Mouse (Mus musculus): Measurements from ENCODE around the gene Nol9.

GRCm38 (mm10) chr4:152028456-152028855 lies 10.7 kb upstream of the Nol9 start:
- TF ChIP-seq CTCF (IDR thresholded peaks at IDR 0.05 in 2 of 3, conservative IDR thresholded peaks at IDR 0.05 in 1 of 3; ENCODE audit: control insufficient read depth in 1 of 3, insufficient read depth in 1 of 3, low read depth in 2 of 3, low read length in 3 of 3, poor library complexity in 1 of 3, severe bottlenecking in 1 of 3) (no peak), ZNF384 (IDR thresholded peaks at IDR 0.05; ENCODE audit: low read depth, low read length) (no peak), ETS1 (IDR thresholded peaks at IDR 0.05; ENCODE audit: low read depth, low read length) (no peak), USF1 (IDR thresholded peaks at IDR 0.05; ENCODE audit: low read depth, low read length) (no peak), JUND (IDR thresholded peaks at IDR 0.05; ENCODE audit: low read depth, low read length) (no peak), EP300 (IDR thresholded peaks at IDR 0.05; ENCODE audit: low read depth in 1 of 2, low read length in 2 of 2) (no peak), CHD2 (IDR thresholded peaks at IDR 0.05; ENCODE audit: low read length) (no peak), POLR2A (IDR thresholded peaks at IDR 0.05; ENCODE audit: control insufficient read depth in 1 of 2, insufficient read depth in 1 of 2, low read depth in 1 of 2, low read length in 2 of 2, poor library complexity in 1 of 2) (no peak), NRF1 (IDR thresholded peaks at IDR 0.05; ENCODE audit: insufficient read depth, low read depth, low read length, poor library complexity, severe bottlenecking) (no peak), MEF2A (IDR thresholded peaks at IDR 0.05; ENCODE audit: extremely low read depth, insufficient replicate concordance, low read depth, low read length, poor library complexity, severe bottlenecking) (no peak), TCF12 (IDR thresholded peaks at IDR 0.05; ENCODE audit: low read depth, low read length) (no peak)

Data from MEL (cell line).